Mouse (Mus musculus): Measurements from ENCODE around the gene Gpr84. TPM values are rescaled to one million over a fixed set of nuclear protein-coding genes. Genes with fewer than 3 reads are reported as not detected.
A peak's percentile ranks its signal among the peaks of the same experiment; 100 is the strongest.
"Not testable (repeated sequence)": the region's sequence is repeated elsewhere in the genome, so short reads cannot be mapped to it uniquely, and the experiment has no call there.

The Gpr84 gene
- total and polyA plus RNA-seq, 2 experiments from 2014 or later = 0.27 to 0.37 TPM

- Histone ChIP-seq H3K9ac (replicated peaks; ENCODE audit: low read length, poor library complexity, severe bottlenecking) (no peak overlapping the region), H3K36me3 (ENCODE audit: insufficient read depth, low read length) (no peaks in the 10 kb centered on the region), H3K9me3 (ENCODE audit: low read length) (no peaks in the 10 kb centered on the region), H3K4me2 (ENCODE audit: low read depth, low read length, poor library complexity, severe bottlenecking) (no peak overlapping the region), H3K27me3 (ENCODE audit: insufficient read depth, low read length) (no peaks in the 10 kb centered on the region), H3K4me3 (ENCODE audit: low read depth, low read length) (no peak overlapping the region), H3K27ac (ENCODE audit: low read depth, low read length) (no peak overlapping the region), H3K4me1 (ENCODE audit: insufficient read depth, low read length) (no peaks in the 10 kb centered on the region)
- 57% methylated on average over 3 of the region's 3 CpGs for WGBS
- DNase-seq (ENCODE audit: low spot score) (no peak), ATAC-seq (ENCODE audit: low FRiP score) (no peak)
- peak; percentile 67 for TF ChIP-seq CTCF (IDR thresholded peaks at IDR 0.05)
Observed at GRCm38 (mm10) chr15:103284066-103284465, 26.3 kb downstream of the Gpr84 start.

GRCm38 (mm10) chr15:103281465-103282205, 28.8 kb downstream of the Gpr84 start:
- Histone ChIP-seq H3K4me3 (ENCODE audit: low read depth, low read length) (no peak overlapping the region), H3K9ac (replicated peaks; ENCODE audit: low read length, poor library complexity, severe bottlenecking) (no peak overlapping the region), H3K9me3 (ENCODE audit: low read length) (no peaks in the 10 kb centered on the region), H3K27me3 (ENCODE audit: insufficient read depth, low read length) (no peaks in the 10 kb centered on the region), H3K4me1 (ENCODE audit: insufficient read depth, low read length) (no peaks in the 10 kb centered on the region), H3K4me2 (ENCODE audit: low read depth, low read length, poor library complexity, severe bottlenecking) (no peak overlapping the region), H3K27ac (ENCODE audit: low read depth, low read length) (no peak overlapping the region), H3K36me3 (ENCODE audit: insufficient read depth, low read length) (no peaks in the 10 kb centered on the region)
- WGBS = 95% methylated on average over 3 of the region's 3 CpGs
- no peak for TF ChIP-seq CTCF (IDR thresholded peaks at IDR 0.05)
- ATAC-seq (ENCODE audit: low FRiP score) = no peak
- no peak for DNase-seq (ENCODE audit: low spot score)

- WGBS = 64% methylated on average over 3 of the region's 3 CpGs
- Histone ChIP-seq H3K4me3 (ENCODE audit: low read depth, low read length) (no peak overlapping the region), H3K4me2 (ENCODE audit: low read depth, low read length, poor library complexity, severe bottlenecking) (no peak overlapping the region), H3K4me1 (ENCODE audit: insufficient read depth, low read length) (no peaks in the 10 kb centered on the region), H3K27ac (ENCODE audit: low read depth, low read length) (no peak overlapping the region), H3K27me3 (ENCODE audit: insufficient read depth, low read length) (no peaks in the 10 kb centered on the region), H3K36me3 (ENCODE audit: insufficient read depth, low read length) (no peaks in the 10 kb centered on the region), H3K9me3 (ENCODE audit: low read length) (no peaks in the 10 kb centered on the region), H3K9ac (replicated peaks; ENCODE audit: low read length, poor library complexity, severe bottlenecking) (no peak overlapping the region)
- ATAC-seq (ENCODE audit: low FRiP score) = no peak
- peak; percentile 67 for TF ChIP-seq CTCF (IDR thresholded peaks at IDR 0.05)
- DNase-seq (ENCODE audit: low spot score) = peak; percentile 51
Observed at GRCm38 (mm10) chr15:103280817-103281464, 29.5 kb downstream of the Gpr84 start.

GRCm38 (mm10) chr15:103279750-103280149, 30.7 kb downstream of the Gpr84 start:
- DNase-seq (ENCODE audit: low spot score) (no peak), ATAC-seq (ENCODE audit: low FRiP score) (no peak)
- WGBS = 53% methylated on average over 3 of the region's 3 CpGs
- Histone ChIP-seq H3K4me2 (ENCODE audit: low read depth, low read length, poor library complexity, severe bottlenecking) (no peak overlapping the region), H3K27ac (ENCODE audit: low read depth, low read length) (no peak overlapping the region), H3K36me3 (ENCODE audit: insufficient read depth, low read length) (no peaks in the 10 kb centered on the region), H3K4me1 (ENCODE audit: insufficient read depth, low read length) (0 out of 2 replicates have a peak, but pooled peaks cover under 1% of the 10 kb centered on the region), H3K9me3 (ENCODE audit: low read length) (no peaks in the 10 kb centered on the region), H3K27me3 (ENCODE audit: insufficient read depth, low read length) (no peaks in the 10 kb centered on the region), H3K4me3 (ENCODE audit: low read depth, low read length) (no peak overlapping the region), H3K9ac (replicated peaks; ENCODE audit: low read length, poor library complexity, severe bottlenecking) (no peak overlapping the region)
- TF ChIP-seq CTCF (IDR thresholded peaks at IDR 0.05) = peak; percentile 59

- no peak overlapping the region for H3K27ac ChIP-seq (ENCODE audit: low read depth, low read length)
- DNase-seq (ENCODE audit: low spot score) (no peak), ATAC-seq (ENCODE audit: low FRiP score) (no peak)
- TF ChIP-seq CTCF (IDR thresholded peaks at IDR 0.05) = no peak
- no peak overlapping the region for H3K9ac ChIP-seq (replicated peaks; ENCODE audit: low read length, poor library complexity, severe bottlenecking)
- H3K9me3 ChIP-seq (ENCODE audit: low read length) = no peaks in the 10 kb centered on the region
- 0 out of 2 replicates have a peak, but pooled peaks cover 6% of the 10 kb centered on the region for H3K4me1 ChIP-seq (ENCODE audit: insufficient read depth, low read length)
- H3K4me3 ChIP-seq (ENCODE audit: low read depth, low read length) = no peak overlapping the region
- no peak overlapping the region for H3K4me2 ChIP-seq (ENCODE audit: low read depth, low read length, poor library complexity, severe bottlenecking)
- no peaks in the 10 kb centered on the region for H3K36me3 ChIP-seq (ENCODE audit: insufficient read depth, low read length)
- no peaks in the 10 kb centered on the region for H3K27me3 ChIP-seq (ENCODE audit: insufficient read depth, low read length)
- WGBS = 78% methylated on average over 7 of the region's 7 CpGs
Observed at GRCm38 (mm10) chr15:103277949-103278348, 32.5 kb downstream of the Gpr84 start.

GRCm38 (mm10) chr15:103275943-103276342, 34.5 kb downstream of the Gpr84 start:
- H3K9ac ChIP-seq (replicated peaks; ENCODE audit: low read length, poor library complexity, severe bottlenecking); H3K27me3 ChIP-seq (ENCODE audit: insufficient read depth, low read length); H3K36me3 ChIP-seq (ENCODE audit: insufficient read depth, low read length); ATAC-seq (ENCODE audit: low FRiP score); H3K4me2 ChIP-seq (ENCODE audit: low read depth, low read length, poor library complexity, severe bottlenecking); H3K9me3 ChIP-seq (ENCODE audit: low read length); DNase-seq (ENCODE audit: low spot score); H3K27ac ChIP-seq (ENCODE audit: low read depth, low read length); H3K4me3 ChIP-seq (ENCODE audit: low read depth, low read length); H3K4me1 ChIP-seq (ENCODE audit: insufficient read depth, low read length): not testable (repeated sequence)
- 90% methylated on average over 3 of the region's 3 CpGs for WGBS

All from midbrain, postnatal 0 days (tissue).